Mouse (Mus musculus) olfactory bulb, adult 2 months (tissue): ENCODE measurements around the gene Nol10. TPM values are rescaled to one million over a fixed set of nuclear protein-coding genes. Genes with fewer than 3 reads are reported as not detected.
A peak's percentile ranks its signal among the peaks of the same experiment; 100 is the strongest.

Source experiments
- H3K27ac ChIP-seq: fragments of 200-500 bp; 2 replicates; pipeline ENCODE4 v1.5.1; 2012; ENCODE audit warnings: low read depth, low read length; ENCODE audit not compliant: insufficient read depth
- H3K4me1 ChIP-seq: fragments of 200-500 bp; 2 replicates; pipeline ENCODE4 v1.6.1; 2012; ENCODE audit warnings: low read length; ENCODE audit not compliant: control insufficient read depth, insufficient read depth
- H3K4me3 ChIP-seq: fragments of 200-500 bp; 2 replicates; pipeline ENCODE4 v1.5.1; 2012; ENCODE audit warnings: mild to moderate bottlenecking, low read depth, low read length, moderate library complexity; ENCODE audit not compliant: insufficient read depth
- CTCF ChIP-seq: fragments of 200-500 bp; IDR thresholded peaks from 2 replicates; pipeline ENCODE4 v1.5.1; 2012; ENCODE audit warnings: low read depth, mild to moderate bottlenecking, low read length, moderate library complexity; ENCODE audit not compliant: insufficient read depth
- POLR2A ChIP-seq: fragments of 200-500 bp; IDR thresholded peaks from 2 replicates; pipeline ENCODE4 v1.6.1; 2012; ENCODE audit warnings: mild to moderate bottlenecking, low read depth, low read length, moderate library complexity; ENCODE audit not compliant: insufficient read depth
- WGBS: fragments of 180-500 bp; shearing (Covaris S2); methylation state at CpG from one replicate; pipeline ENCODE4 v1.1.7; 2018; 5-methylcytosine and 5-hydroxymethylcytosine counted together
- polyA plus RNA-seq: library from polyadenylated mRNA; stranded (reverse); fragments of >200 nt; gene quantifications from 2 replicates; pipeline ENCODE4 v1.2.4, GENCODE M21; 2012; ENCODE audit warnings: low replicate concordance; ENCODE audit not compliant: missing spikeins, insufficient read depth, insufficient read length

Nol10 gene
- polyA plus RNA-seq, 1 experiment = not detected

- Histone ChIP-seq H3K4me3 (peak overlapping the region; percentile 31), H3K4me1 (peaks cover 11% of the 10 kb centered on the region), H3K27ac (no peak overlapping the region)
- no peak for TF ChIP-seq CTCF
- no peak for TF ChIP-seq POLR2A
- WGBS = 2% methylated on average over 51 of the region's 51 CpGs
Observed at GRCm38 (mm10) chr12:17324549-17325470, 23.4 kb upstream of the Nol10 start.

- WGBS = 83% methylated on average over 3 of the region's 3 CpGs
- Histone ChIP-seq H3K4me1 (peaks cover 10% of the 10 kb centered on the region), H3K4me3 (no peak within 1 kb of the TSS), H3K27ac (no peak within 1 kb of the TSS)
- TF ChIP-seq CTCF = no peak
- TF ChIP-seq POLR2A = no peak
Observed at GRCm38 (mm10) chr12:17329259-17329658, 19.0 kb upstream of the Nol10 start, which contains the start of gene Atp6v1c2. Atp6v1c2 (minus strand) TSS chr12:17329359.

GRCm38 (mm10) chr12:17333459-17333858, 14.8 kb upstream of the Nol10 start:
- 25% methylated on average over 1 of the region's 1 CpGs for WGBS
- no peak overlapping the region for H3K4me3 ChIP-seq
- TF ChIP-seq CTCF = no peak
- no peak for TF ChIP-seq POLR2A
- H3K27ac ChIP-seq = no peak overlapping the region
- H3K4me1 ChIP-seq = no peaks in the 10 kb centered on the region

- WGBS = 63% methylated on average over 2 of the region's 2 CpGs
- H3K4me1 ChIP-seq = no peaks in the 10 kb centered on the region
- H3K4me3 ChIP-seq = no peak overlapping the region
- TF ChIP-seq POLR2A (no peak), CTCF (no peak)
- no peak overlapping the region for H3K27ac ChIP-seq
Observed at GRCm38 (mm10) chr12:17338338-17338737, 9.9 kb upstream of the Nol10 start.

GRCm38 (mm10) chr12:17339114-17339905, 8.9 kb upstream of the Nol10 start:
- TF ChIP-seq POLR2A (no peak), CTCF (no peak)
- WGBS = 64% methylated on average over 3 of the region's 3 CpGs
- H3K27ac ChIP-seq = no peak overlapping the region
- H3K4me3 ChIP-seq = no peak overlapping the region
- no peaks in the 10 kb centered on the region for H3K4me1 ChIP-seq

- H3K27ac ChIP-seq = 0 out of 2 replicates have a peak overlapping the region, but pooled peaks have one; percentile 40
- TF ChIP-seq CTCF (no peak), POLR2A (no peak)
- 29% methylated on average over 11 of the region's 11 CpGs for WGBS
- H3K4me3 ChIP-seq = peak overlapping the region; percentile 82
- no peaks in the 10 kb centered on the region; the same call in 1 of the 2 replicates for H3K4me1 ChIP-seq
Observed at GRCm38 (mm10) chr12:17347327-17348047, 771 bp upstream of the Nol10 start.

GRCm38 (mm10) chr12:17350106-17350505, 1.8 kb downstream of the Nol10 start:
- H3K27ac ChIP-seq = no peak overlapping the region
- H3K4me3 ChIP-seq = no peak overlapping the region
- no peak for TF ChIP-seq POLR2A
- TF ChIP-seq CTCF = no peak
- H3K4me1 ChIP-seq = no peaks in the 10 kb centered on the region; the same call in 1 of the 2 replicates

GRCm38 (mm10) chr12:17356853-17357252, 8.6 kb downstream of the Nol10 start:
- TF ChIP-seq CTCF = no peak
- TF ChIP-seq POLR2A = no peak
- Histone ChIP-seq H3K4me3 (no peak overlapping the region), H3K27ac (no peak overlapping the region), H3K4me1 (no peaks in the 10 kb centered on the region)
- WGBS = 80% methylated on average over 4 of the region's 4 CpGs

- no peak overlapping the region for H3K4me3 ChIP-seq
- 94% methylated on average over 5 of the region's 5 CpGs for WGBS
- no peak for TF ChIP-seq POLR2A
- H3K4me1 ChIP-seq = no peaks in the 10 kb centered on the region
- no peak overlapping the region for H3K27ac ChIP-seq
Observed at GRCm38 (mm10) chr12:17357795-17358194, 9.5 kb downstream of the Nol10 start.
